Mouse (Mus musculus) heart, adult 2 months (tissue): ENCODE data around the gene Gpld1.

ENCODE experiments used
- CTCF ChIP-seq: fragments of 200-600 bp; IDR thresholded peaks from 2 replicates; pipeline ENCODE4 v1.8.1; 2022; ENCODE audit warnings: antibody characterized with exemption, mild to moderate bottlenecking, moderate library complexity
- EP300 ChIP-seq: fragments of 200-500 bp; IDR thresholded peaks from 2 replicates; pipeline ENCODE4 v1.6.1; 2011; ENCODE audit warnings: low read depth, low read length, control low read depth; ENCODE audit not compliant: insufficient read depth
- POLR2A ChIP-seq: fragments of 200-500 bp; IDR thresholded peaks from 2 replicates; pipeline ENCODE4 v1.6.1; 2011; ENCODE audit warnings: mild to moderate bottlenecking, low read depth, low read length, control low read depth; ENCODE audit not compliant: insufficient read depth

DNA sequence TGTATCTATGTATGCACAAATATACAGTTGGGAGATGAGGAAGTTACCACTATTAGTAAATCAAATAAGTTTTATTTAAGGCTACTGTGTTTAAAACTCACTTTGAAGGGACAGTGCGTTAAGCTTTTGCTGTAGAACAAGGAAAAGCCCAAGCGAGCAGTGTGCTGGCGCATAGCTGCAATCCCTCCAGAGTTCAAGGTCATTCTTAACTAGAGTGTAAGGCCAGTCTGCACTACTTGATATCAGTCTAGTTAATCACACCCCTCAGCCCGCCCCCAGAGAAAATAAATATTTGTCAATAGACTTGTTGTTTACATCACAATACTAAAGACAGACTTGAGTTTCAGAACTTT, 77.6 kb downstream of the Gpld1 start:
- no peak for TF ChIP-seq POLR2A
- TF ChIP-seq CTCF = no peak
- TF ChIP-seq EP300 = no peak
